Mouse (Mus musculus) midbrain, embryonic 10.5 days (tissue): Measurements from ENCODE around the gene Rtraf. TPM values are rescaled to one million over a fixed set of nuclear protein-coding genes. Genes with fewer than 3 reads are reported as not detected.
"Not testable (repeated sequence)": the region's sequence is repeated elsewhere in the genome, so short reads cannot be mapped to it uniquely, and the experiment has no call there.

Experiments used
- DNase-seq: peaks from one replicate; pipeline ENCODE4 v3.0.0-alpha.2; 2017; ENCODE audit warnings: low spot score
- H3K27ac ChIP-seq: fragments of 300-500 bp; sonication (generic); replicated peaks from 2 replicates; pipeline ENCODE4 v1.5.1; 2016; ENCODE audit warnings: mild to moderate bottlenecking
- H3K27me3 ChIP-seq: fragments of 300-500 bp; sonication (generic); 2 replicates; pipeline ENCODE4 v1.6.1; 2016; ENCODE audit warnings: low read depth, mild to moderate bottlenecking; ENCODE audit not compliant: poor library complexity, severe bottlenecking
- H3K36me3 ChIP-seq: fragments of 300-500 bp; sonication (generic); 2 replicates; pipeline ENCODE4 v1.6.1; 2016; ENCODE audit warnings: mild to moderate bottlenecking, moderate library complexity
- H3K4me1 ChIP-seq: fragments of 300-500 bp; sonication (generic); 2 replicates; pipeline ENCODE4 v1.6.1; 2016
- H3K4me3 ChIP-seq: fragments of 300-500 bp; sonication (generic); 2 replicates; pipeline ENCODE4 v1.5.1; 2016; ENCODE audit warnings: mild to moderate bottlenecking, moderate library complexity
- H3K9me3 ChIP-seq: fragments of 300-500 bp; sonication (generic); replicated peaks from 2 replicates; pipeline ENCODE4 v1.6.1; 2016; ENCODE audit warnings: mild to moderate bottlenecking
- WGBS: fragments of 180-500 bp; shearing (Covaris S2); methylation state at CpG from one replicate; pipeline ENCODE4 v1.1.7; 2016; 5-methylcytosine and 5-hydroxymethylcytosine counted together
- polyA plus RNA-seq: library from polyadenylated mRNA; unstranded; fragments of >200 nt; fragmentation: Nextera tagmentation; extraction: Ambion mirVana; gene quantifications from 2 replicates; pipeline ENCODE4 v1.2.1, GENCODE M21; 2016

Gene Rtraf
- 221 and 237 TPM in 2 replicates for polyA plus RNA-seq

DNA sequence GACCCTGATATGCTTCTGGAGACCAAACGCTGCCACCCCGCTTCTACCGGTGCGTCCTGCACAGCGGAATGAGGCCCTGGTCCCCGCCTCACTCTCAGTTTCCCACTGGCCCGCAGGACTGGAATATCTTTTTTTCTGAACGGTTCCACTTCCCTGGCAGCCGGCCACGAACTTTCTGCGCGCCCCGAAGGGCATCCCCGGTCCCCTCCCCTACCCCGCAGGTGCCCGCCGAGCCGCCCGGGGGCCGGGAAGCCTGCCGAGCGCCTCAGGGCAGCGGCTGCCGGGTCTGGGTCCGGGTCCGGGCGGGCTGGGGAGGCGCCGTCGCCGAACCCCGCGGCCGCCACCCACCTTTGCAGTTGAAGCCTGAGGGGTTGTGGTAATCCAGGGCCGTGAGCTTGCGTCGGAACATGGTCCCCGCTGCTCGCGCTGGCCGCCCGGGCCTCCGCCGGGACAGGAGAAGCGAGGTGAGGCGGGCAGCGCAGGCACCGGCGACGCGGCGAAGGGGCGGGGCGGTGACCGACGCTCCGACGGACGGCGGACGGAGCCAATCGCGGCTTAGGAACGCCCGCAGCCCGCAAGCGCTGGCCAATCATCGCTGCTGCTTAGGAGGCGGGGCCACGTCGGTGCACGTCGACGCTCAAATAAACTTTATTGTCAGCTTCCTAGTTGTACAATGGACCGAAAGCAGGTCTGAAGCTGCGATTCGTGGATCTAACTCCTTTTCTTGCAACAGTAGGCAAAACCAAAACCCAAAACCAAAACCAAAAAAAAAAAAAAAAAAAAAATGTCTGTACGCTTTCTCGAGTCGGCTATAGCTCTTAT lies at the start of gene Rtraf:
Gene Rtraf (minus strand): TSS at position 504 of the 822 bp plus-strand sequence.
- WGBS: under 1% methylated on average over 80 of the region's 80 CpGs
- Histone ChIP-seq H3K9me3 (peaks cover 5% of the 10 kb centered on the region; the same call in 1 of the 2 replicates), H3K36me3 (peaks cover 38% of the 10 kb centered on the region), H3K4me3 (peak within 1 kb of the TSS; percentile 99), H3K27ac (peak within 1 kb of the TSS; percentile 93), H3K4me1 (peaks cover 27% of the 10 kb centered on the region), H3K27me3 (no peaks in the 10 kb centered on the region)
- DNase-seq: peak; percentile 90

DNA sequence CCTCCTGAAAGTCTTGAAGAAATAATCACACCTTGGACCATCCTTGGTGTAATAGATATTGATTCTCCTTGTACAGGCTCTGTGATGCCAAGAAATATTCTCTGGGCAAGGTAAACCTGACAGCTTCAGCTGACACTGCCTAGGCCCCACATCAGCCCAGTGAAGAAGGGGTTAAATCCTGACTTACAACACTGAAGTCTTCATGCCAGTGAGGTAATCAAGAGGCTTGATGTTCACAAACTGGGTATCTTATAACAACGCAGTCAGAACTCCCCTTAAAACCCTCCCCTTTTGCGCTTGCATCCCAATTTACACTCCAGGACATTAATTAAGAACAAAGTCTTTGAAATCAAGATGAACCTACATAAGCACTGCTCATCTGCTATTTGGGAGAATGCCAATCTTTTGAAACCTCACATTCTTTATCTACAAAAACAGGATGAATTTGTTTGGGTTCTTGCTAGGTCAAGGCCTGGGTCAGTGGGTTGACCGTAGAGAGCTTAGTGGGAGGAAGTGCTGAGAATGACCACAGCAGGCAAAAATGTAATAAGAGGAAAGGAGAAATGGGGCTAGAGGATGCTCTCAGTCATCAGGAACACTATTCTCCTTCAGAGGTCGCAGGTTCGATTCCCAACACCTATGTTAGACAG lies 43.8 kb upstream of the Rtraf start:
- Histone ChIP-seq H3K9me3 (no peaks in the 10 kb centered on the region), H3K36me3 (no peaks in the 10 kb centered on the region), H3K27me3 (no peaks in the 10 kb centered on the region), H3K4me3 (no peak overlapping the region), H3K27ac (no peak overlapping the region), H3K4me1 (0 out of 2 replicates have a peak, but pooled peaks cover 5% of the 10 kb centered on the region)
- DNase-seq: no peak
- 74% methylated on average over 5 of the region's 5 CpGs for WGBS

DNA sequence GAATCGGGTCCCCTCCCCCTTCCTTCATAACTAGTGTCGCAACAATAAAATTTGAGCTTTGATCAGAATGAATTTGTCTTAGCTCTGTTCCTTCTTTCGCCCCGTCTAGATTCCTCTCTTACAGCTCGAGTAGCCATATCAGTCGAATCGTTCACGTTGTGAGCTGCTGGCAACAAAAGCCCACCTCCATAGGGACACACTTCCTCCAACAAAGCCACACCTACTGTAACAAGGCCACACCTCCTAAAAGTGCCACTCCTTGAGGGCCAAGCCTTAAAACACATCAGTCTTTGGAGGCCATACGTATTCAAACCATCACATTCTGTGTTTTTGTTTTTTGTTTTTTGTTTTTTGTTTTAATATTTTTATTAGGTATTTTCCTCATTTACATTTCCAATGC lies 41.5 kb upstream of the Rtraf start:
- H3K27ac ChIP-seq, H3K4me1 ChIP-seq, H3K4me3 ChIP-seq, H3K36me3 ChIP-seq, H3K27me3 ChIP-seq, DNase-seq, H3K9me3 ChIP-seq: not testable (repeated sequence)
- WGBS: 86% methylated on average over 9 of the region's 9 CpGs

DNA sequence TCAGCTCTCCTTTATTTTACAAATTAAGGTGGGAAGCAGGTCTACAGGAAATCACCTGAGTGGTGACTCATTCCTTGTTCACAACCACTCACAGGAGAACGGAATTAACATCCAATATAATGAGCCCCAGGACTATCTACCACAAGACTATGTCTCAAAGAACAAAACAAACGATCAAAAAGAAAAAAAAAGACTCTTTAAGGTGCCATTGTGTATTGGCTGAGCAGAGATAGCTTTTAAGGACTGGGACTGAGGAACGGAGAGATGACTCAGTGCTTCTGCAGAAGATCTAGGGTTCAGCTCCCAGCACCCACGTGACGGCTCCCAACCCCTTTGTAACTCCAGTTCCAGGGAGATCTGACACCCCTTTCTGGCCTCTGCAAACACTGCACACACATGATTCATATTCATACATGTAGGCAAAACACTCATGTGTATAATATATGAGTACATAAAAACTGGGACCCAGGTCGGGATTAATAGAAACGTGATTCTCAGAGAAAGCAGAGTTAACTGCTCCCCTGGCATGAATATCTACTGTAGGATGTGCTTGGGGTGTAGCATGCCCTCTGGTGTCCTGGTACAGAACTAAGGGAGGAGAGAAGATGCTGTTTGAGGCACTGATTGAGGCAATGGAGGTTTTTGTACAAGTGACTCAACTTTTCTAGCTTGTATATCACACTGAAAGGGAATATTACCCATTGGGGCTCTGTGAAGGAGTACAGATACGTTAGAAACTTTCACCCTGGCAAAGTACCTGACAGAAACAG lies 37.9 kb upstream of the Rtraf start:
- H3K27ac ChIP-seq: no peak overlapping the region
- H3K4me1 ChIP-seq: no peaks in the 10 kb centered on the region
- H3K4me3 ChIP-seq: no peak overlapping the region
- 89% methylated on average over 8 of the region's 8 CpGs for WGBS
- no peak for DNase-seq
- H3K36me3 ChIP-seq: no peaks in the 10 kb centered on the region
- no peaks in the 10 kb centered on the region for H3K27me3 ChIP-seq
- no peaks in the 10 kb centered on the region for H3K9me3 ChIP-seq

DNA sequence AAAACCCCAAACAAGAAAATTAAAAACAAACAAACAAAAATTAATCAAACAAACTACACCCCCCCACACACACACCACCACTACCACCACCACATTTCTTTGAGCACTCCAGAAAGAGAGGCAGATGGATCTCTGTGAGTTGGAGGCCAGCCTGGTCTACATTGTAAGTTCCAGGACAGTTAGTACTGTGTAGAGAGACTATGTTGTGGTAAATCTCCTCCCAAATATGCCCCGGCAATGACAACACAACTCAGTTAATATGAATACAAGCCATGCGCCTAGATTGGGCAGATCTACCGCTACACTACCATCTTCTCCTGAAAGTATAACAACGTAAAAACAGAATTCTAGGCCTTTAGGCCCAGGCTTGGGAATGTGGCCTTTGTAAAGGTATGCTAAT lies 36.7 kb upstream of the Rtraf start:
- DNase-seq: no peak
- Histone ChIP-seq H3K27me3 (no peaks in the 10 kb centered on the region), H3K9me3 (no peaks in the 10 kb centered on the region), H3K27ac (no peak overlapping the region), H3K4me3 (no peak overlapping the region), H3K4me1 (no peaks in the 10 kb centered on the region), H3K36me3 (no peaks in the 10 kb centered on the region)
- WGBS: 89% methylated on average over 4 of the region's 4 CpGs

DNA sequence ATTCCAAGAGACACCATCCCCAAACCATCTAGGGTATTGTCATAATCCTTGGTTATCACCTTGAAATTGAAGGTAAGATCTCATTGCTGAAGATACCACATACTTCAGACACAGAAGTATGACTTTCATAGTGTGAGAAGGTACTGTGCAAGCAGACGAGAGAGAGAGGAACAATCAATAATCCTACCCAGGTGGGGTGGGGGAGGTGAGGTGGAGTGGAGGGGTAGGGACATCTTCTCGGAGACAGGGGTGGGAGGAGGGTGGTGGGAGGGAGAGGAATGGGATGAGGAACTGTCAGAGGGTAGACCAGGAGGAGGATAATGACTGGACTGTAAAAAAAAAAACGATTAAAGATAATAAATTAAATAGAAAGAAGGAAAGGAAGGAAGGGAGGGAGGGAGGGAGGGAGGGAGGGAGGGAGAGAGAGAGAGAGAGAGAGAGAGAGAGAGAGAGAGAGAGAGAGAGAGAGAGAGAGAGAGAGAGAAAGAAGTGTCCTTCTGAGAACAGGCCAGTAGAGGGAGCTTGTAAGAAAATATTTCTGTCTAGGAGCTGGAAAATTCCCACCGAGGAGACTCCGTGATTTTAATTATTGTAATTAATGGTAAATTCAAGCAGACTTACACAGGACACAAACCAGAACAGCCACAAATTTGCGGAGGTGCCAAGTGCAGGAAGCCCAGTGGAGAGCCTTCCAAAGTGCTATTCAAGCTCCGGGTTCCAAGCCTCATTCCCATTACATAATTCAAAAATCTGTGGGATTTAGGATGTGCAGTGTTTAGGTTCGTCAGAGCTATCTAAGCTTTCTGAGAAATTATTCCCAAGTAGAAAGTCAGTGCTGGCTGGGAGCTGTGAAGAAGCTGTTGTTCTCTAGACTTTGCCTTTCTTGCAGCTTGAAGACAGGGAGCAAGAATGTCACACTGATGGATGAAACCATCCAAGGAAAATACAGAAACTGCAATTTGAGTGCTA lies 35.5 kb upstream of the Rtraf start:
- H3K4me3 ChIP-seq: no peak overlapping the region
- H3K27ac ChIP-seq: no peak overlapping the region
- 58% methylated on average over 8 of the region's 8 CpGs for WGBS
- no peaks in the 10 kb centered on the region for H3K4me1 ChIP-seq
- no peaks in the 10 kb centered on the region for H3K9me3 ChIP-seq
- DNase-seq: no peak
- no peaks in the 10 kb centered on the region for H3K27me3 ChIP-seq
- H3K36me3 ChIP-seq: no peaks in the 10 kb centered on the region

DNA sequence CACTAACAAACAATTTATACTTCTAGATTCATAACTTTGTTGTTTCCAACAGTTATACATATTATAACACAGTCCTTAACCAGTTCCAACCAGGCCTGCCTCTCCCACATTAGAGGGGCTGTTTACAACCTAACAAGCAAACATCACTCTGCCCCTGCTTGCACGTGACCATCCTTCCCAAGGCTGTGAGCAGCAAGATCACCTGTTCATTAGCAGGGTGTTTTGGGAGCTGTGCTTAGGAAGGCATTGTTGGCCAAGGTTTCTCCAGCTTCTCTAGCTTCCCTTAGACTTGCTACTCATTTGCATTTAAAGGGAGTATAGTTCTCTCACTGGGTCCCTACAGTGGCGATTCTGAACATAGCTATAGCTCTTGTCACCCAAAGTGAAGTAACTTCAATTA lies 34.7 kb upstream of the Rtraf start:
- no peak for DNase-seq
- Histone ChIP-seq H3K27ac (no peak overlapping the region), H3K27me3 (no peaks in the 10 kb centered on the region), H3K9me3 (no peaks in the 10 kb centered on the region), H3K36me3 (no peaks in the 10 kb centered on the region), H3K4me3 (no peak overlapping the region), H3K4me1 (no peaks in the 10 kb centered on the region)
- WGBS: 83% methylated on average over 2 of the region's 2 CpGs

DNA sequence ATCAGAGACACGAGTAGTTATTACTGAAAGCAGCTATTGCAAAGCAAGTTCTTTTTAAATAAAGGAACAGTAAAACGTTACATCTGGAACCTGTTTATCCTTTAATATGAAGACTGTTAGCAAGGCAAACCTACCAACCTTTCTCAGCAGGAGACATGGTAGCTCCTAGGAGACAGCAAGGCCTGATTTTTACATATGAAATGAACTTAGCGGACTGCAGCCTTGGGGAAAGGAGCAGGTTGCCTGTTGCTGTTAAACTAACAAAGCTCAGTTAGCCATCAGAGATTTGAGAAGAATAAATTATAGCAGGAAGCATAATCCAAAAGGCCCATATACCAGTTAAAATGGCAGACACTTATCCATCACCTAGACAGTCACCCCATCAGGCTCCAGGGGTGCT lies 29.8 kb upstream of the Rtraf start:
- Histone ChIP-seq H3K27me3 (no peaks in the 10 kb centered on the region), H3K4me1 (no peaks in the 10 kb centered on the region), H3K9me3 (no peaks in the 10 kb centered on the region), H3K4me3 (no peak overlapping the region), H3K27ac (no peak overlapping the region), H3K36me3 (no peaks in the 10 kb centered on the region)
- no peak for DNase-seq
- 54% methylated on average over 3 of the region's 3 CpGs for WGBS

DNA sequence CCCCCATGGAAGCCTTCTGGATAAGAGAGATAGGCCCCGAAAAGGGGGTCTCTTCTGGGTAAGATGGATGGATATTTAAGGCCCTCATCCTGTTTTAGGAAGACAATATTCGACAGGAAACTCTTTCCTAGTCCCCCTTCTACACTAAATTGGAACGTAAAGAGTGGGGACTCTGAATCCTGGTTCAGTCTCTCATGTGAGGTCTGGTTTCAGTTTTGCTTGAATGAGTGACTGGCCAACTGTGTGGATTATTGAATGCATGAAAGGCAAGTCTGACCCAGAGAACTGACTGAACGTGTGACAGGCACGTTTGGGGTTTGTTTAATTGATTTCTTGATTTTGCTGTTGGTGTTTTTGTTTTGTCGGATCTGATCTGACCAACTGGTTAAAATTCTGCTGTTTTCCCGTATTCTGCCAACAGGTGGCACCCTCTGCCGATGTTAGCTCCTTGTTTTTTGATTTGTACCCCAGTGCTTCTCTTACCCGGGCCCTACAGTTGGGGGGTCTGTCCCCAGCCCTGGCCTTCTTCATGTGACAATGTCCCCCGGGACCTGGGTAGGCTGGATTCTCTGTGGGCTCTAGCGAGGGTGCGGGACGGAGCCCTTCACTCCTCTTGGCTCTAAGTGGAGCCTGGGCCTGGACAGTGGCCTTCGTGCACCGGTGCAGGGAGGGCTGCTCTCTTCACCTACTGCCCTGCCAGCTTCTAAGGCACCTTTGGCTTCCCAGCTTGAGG lies 16.1 kb upstream of the Rtraf start:
- peak; percentile 69 for DNase-seq
- Histone ChIP-seq H3K36me3 (no peaks in the 10 kb centered on the region), H3K9me3 (no peaks in the 10 kb centered on the region), H3K4me1 (peaks cover 7% of the 10 kb centered on the region), H3K27ac (peak overlapping the region; percentile 77), H3K4me3 (peak overlapping the region; percentile 43), H3K27me3 (peaks cover 3% of the 10 kb centered on the region)
- 28% methylated on average over 15 of the region's 15 CpGs for WGBS

DNA sequence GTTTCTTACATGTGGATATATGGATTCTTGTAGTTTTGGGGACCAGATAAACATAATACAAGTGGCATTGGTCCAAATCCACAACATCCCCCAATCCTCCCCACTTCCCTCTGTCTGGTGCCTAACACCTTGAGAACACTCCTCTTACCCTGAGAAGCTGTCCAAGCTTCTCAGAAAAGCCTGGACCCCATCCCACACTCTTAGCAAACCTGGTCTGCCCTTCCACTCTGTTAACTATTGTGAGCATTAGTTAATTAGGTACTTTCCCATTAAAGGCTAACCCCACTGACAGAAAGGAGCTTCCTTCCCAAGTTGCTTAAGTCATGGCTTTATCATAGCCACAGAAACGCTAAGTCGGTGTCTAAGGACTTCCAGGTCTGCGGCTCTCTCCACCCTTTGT lies 12.7 kb upstream of the Rtraf start:
- DNase-seq: no peak
- WGBS: 89% methylated on average over 3 of the region's 3 CpGs
- no peaks in the 10 kb centered on the region for H3K36me3 ChIP-seq
- peaks cover 3% of the 10 kb centered on the region for H3K27me3 ChIP-seq
- H3K4me3 ChIP-seq: no peak overlapping the region
- H3K4me1 ChIP-seq: peaks cover 7% of the 10 kb centered on the region
- H3K27ac ChIP-seq: no peak overlapping the region
- H3K9me3 ChIP-seq: no peaks in the 10 kb centered on the region

DNA sequence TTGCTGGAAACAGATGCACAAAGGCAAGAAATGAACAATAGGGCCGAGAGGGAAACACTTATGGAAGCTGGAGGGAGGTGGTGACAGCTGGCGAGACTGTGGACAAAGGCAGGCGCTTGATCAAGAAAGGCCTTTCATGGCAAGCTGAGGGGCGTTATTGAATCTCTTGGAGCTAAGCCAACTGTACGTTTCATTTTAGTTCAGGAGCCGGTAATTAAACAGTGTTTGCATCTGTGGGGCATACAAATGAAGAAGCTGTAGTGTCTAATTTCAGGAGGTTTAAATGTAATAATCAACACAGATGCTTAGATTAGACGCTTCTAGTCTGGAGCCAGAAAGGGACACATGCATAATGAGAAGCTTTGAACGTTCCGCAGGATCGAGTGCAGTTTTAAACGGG lies 1.9 kb upstream of the Rtraf start:
- 65% methylated on average over 11 of the region's 11 CpGs for WGBS
- no peak for DNase-seq
- H3K4me3 ChIP-seq: 0 out of 2 replicates have a peak overlapping the region, but pooled peaks have one; percentile 18

More for the DNA sequence above, 1.9 kb upstream of the Rtraf start:
- peak overlapping the region; percentile 93 for H3K27ac ChIP-seq
- H3K36me3 ChIP-seq: peaks cover 19% of the 10 kb centered on the region
- peaks cover 27% of the 10 kb centered on the region for H3K4me1 ChIP-seq
- no peaks in the 10 kb centered on the region for H3K27me3 ChIP-seq
- H3K9me3 ChIP-seq: peaks cover 5% of the 10 kb centered on the region; the same call in 1 of the 2 replicates
